Mouse (Mus musculus) lung, postnatal 0 days (tissue): ENCODE data around the gene Fnbp1l. TPM values are rescaled to one million over a fixed set of nuclear protein-coding genes. Genes with fewer than 3 reads are reported as not detected.

ENCODE experiments used
- ATAC-seq: fragments of 200-750 bp; cut with Nextera tagmentation; 2 replicates; pipeline ENCODE4 v1.8.0; 2017; ENCODE audit warnings: moderate library complexity
- DNase-seq: peaks from one replicate; pipeline ENCODE4 v3.0.0-alpha.2; 2016; ENCODE audit warnings: low spot score
- H3K27ac ChIP-seq: fragments of 300-500 bp; sonication (generic); 2 replicates; pipeline ENCODE4 v1.5.1; 2014; ENCODE audit warnings: antibody characterized with exemption, mild to moderate bottlenecking, low read length, mixed read lengths
- H3K27me3 ChIP-seq: fragments of 300-500 bp; sonication (generic); replicated peaks from 2 replicates; pipeline ENCODE4 v1.6.1; 2014; ENCODE audit warnings: low read length, mixed read lengths; ENCODE audit not compliant: insufficient read depth
- H3K36me3 ChIP-seq: fragments of 300-500 bp; sonication (generic); 2 replicates; pipeline ENCODE4 v1.6.1; 2014; ENCODE audit warnings: low read length, mixed read lengths; ENCODE audit not compliant: insufficient read depth
- H3K4me1 ChIP-seq: fragments of 300-500 bp; sonication (generic); 2 replicates; pipeline ENCODE4 v1.6.1; 2014; ENCODE audit warnings: antibody characterized with exemption, low read depth, low read length, mixed read lengths; ENCODE audit not compliant: insufficient read depth
- H3K4me2 ChIP-seq: fragments of 300-500 bp; sonication (generic); replicated peaks from 2 replicates; pipeline ENCODE4 v1.6.1; 2014; ENCODE audit warnings: low read depth, mild to moderate bottlenecking, low read length, moderate library complexity, mixed read lengths
- H3K4me3 ChIP-seq: fragments of 300-500 bp; sonication (generic); 2 replicates; pipeline ENCODE4 v1.5.1; 2014; ENCODE audit warnings: low read depth, low read length
- H3K9ac ChIP-seq: fragments of 300-500 bp; sonication (generic); replicated peaks from 2 replicates; pipeline ENCODE4 v1.6.1; 2014; ENCODE audit warnings: low read depth, mild to moderate bottlenecking
- H3K9me3 ChIP-seq: fragments of 300-500 bp; sonication (generic); 2 replicates; pipeline ENCODE4 v1.6.1; 2016; ENCODE audit warnings: low read length, mixed read lengths
- CTCF ChIP-seq: IDR thresholded peaks from 2 replicates; pipeline ENCODE4 v1.5.1; 2016; ENCODE audit warnings: antibody characterized with exemption, mild to moderate bottlenecking
- EP300 ChIP-seq: IDR thresholded peaks from 2 replicates; pipeline ENCODE4 v1.6.1; 2016; ENCODE audit warnings: antibody characterized with exemption, mild to moderate bottlenecking, control low read depth
- WGBS: fragments of 180-500 bp; shearing (Covaris S2); extraction: QIAGEN DNeasy Blood & Tissue Kit; methylation state at CpG from one replicate; pipeline ENCODE4 v1.1.7; 2014; 5-methylcytosine and 5-hydroxymethylcytosine counted together
- microRNA-seq: library from miRNA; unstranded; fragments of <30 nt; microRNA quantifications from one replicate; pipeline ENCODE4, GENCODE M21; 2016
- polyA plus RNA-seq: library from polyadenylated mRNA; unstranded; fragments of >200 nt; fragmentation: Nextera tagmentation; extraction: Ambion mirVana; gene quantifications from 2 replicates; pipeline ENCODE4 v1.2.1, GENCODE M21; 2015

Fnbp1l gene
- polyA plus RNA-seq, 1 experiment from 2014 or later: 32.3 TPM

DNA sequence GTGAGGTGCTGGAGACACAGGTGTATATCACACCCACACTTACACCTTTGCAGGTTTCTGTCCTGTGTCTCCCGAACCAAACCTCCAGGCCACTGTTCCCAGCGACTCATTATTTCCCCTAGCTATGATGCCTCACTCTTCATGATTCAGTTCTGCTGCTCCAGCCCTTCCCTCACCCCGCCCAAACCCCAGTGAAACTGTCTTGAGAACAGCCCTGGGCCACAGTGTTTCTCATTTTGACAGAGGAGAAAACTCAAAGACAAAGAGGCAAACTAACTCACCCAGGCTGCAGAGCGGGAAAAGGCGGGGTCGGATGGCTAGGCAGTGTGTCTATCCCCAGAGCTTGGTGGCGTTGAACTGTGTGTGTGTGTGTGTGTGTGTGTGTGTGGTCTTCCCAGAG lies 121.0 kb downstream of the Fnbp1l start:
- no peaks in the 10 kb centered on the region for H3K27me3 ChIP-seq
- no peak overlapping the region for H3K9ac ChIP-seq
- no peaks in the 10 kb centered on the region for H3K9me3 ChIP-seq
- H3K4me1 ChIP-seq: no peaks in the 10 kb centered on the region
- ATAC-seq (0 out of 2 replicates have a peak, but pooled peaks have one; percentile 10), DNase-seq (no peak)
- TF ChIP-seq CTCF: no peak
- TF ChIP-seq EP300: no peak
- no peaks in the 10 kb centered on the region for H3K36me3 ChIP-seq
- H3K27ac ChIP-seq: no peak overlapping the region
- no peak overlapping the region for H3K4me2 ChIP-seq
- H3K4me3 ChIP-seq: no peak overlapping the region
- WGBS: 91% methylated on average over 7 of the region's 7 CpGs

DNA sequence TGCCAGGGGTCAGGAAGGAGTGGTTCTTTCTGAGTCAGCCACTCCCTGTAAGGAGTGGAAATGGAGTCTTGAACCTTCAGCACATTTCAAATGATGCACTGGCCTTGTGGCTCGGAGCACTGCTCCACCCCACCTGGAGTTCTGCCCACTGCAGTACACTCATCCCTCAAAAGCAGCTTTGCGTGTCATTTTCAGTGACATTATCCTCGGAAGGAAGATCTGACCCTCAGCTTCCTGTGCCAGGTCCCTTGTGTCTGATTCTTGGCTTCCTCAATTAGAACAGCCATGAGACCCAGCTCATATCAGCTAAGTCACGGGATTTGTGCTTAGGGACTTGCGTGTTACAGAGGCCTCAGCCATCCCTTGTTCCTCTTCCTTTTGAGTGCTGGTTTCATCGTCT lies 121.6 kb downstream of the Fnbp1l start:
- Histone ChIP-seq H3K4me1 (no peaks in the 10 kb centered on the region), H3K4me3 (no peak overlapping the region), H3K9me3 (no peaks in the 10 kb centered on the region), H3K36me3 (no peaks in the 10 kb centered on the region), H3K4me2 (no peak overlapping the region), H3K27ac (no peak overlapping the region), H3K9ac (no peak overlapping the region), H3K27me3 (no peaks in the 10 kb centered on the region)
- TF ChIP-seq EP300: no peak
- TF ChIP-seq CTCF: no peak
- 62% methylated on average over 6 of the region's 6 CpGs for WGBS
- ATAC-seq (peak; percentile 37; the same call in 1 of the 2 replicates), DNase-seq (no peak)

DNA sequence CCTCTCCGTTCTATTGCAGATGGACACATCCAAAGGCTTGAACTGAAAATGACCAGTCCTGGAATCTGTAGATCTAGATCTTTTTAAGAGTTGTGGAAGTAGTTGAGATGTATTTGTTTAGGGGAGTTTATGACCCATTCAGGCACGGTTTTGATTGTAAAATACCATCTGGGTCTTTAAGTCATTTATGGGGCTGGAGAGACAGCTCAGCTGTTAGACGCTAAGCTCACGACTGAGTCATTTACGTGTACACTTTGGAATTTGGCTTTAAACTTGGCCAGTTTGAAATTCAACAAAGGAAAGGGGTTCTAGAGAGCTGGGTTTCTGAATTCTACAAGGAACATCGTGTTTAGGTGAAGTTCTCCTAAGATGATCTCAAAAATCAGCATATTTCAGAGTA lies 124.8 kb downstream of the Fnbp1l start:
- Histone ChIP-seq H3K27me3 (no peaks in the 10 kb centered on the region), H3K4me2 (no peak overlapping the region), H3K4me1 (no peaks in the 10 kb centered on the region), H3K9me3 (no peaks in the 10 kb centered on the region), H3K36me3 (no peaks in the 10 kb centered on the region), H3K9ac (no peak overlapping the region), H3K4me3 (no peak overlapping the region), H3K27ac (no peak overlapping the region)
- DNase-seq (no peak), ATAC-seq (no peak)
- WGBS: 61% methylated on average over 6 of the region's 6 CpGs
- no peak for TF ChIP-seq EP300
- TF ChIP-seq CTCF: no peak

DNA sequence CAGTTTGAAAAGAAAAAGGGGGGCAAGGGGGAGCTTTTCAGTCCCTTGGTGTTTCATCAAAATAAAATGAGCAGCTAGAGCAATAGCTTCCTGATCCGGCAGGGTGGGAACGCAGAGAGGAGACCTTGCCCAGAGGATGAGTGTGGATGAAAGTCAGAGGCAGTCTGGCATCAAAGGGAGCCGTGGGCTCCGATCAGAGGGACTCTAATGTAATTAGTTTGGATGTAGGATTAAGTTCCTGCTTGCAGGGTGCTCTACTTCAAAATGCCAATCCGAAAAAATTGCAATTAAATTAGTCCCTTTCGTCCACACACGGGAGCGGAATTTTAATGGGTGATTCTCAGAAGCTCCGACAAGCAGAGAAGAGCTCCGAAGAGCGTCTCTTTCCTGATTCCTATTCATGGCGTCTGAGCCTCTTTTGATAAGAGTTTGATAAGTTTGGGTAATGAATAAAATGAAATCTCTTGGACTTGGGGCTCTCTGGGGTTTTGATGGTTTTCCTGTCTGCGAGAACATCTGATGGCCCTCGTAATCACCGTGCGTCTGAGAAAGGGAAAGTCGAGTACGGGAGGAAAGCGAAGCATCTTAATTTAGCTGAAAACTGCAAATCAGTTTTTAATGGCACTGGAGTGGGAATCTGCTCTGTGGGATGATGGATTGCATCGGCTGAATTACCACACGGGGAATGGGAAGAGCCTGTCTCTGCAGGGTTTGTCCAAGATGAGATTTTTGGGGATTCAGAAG lies 126.5 kb downstream of the Fnbp1l start:
- H3K9me3 ChIP-seq: no peaks in the 10 kb centered on the region
- no peaks in the 10 kb centered on the region for H3K4me1 ChIP-seq
- no peak overlapping the region for H3K9ac ChIP-seq
- H3K36me3 ChIP-seq: no peaks in the 10 kb centered on the region
- WGBS: 72% methylated on average over 21 of the region's 21 CpGs
- H3K4me3 ChIP-seq: no peak overlapping the region
- H3K4me2 ChIP-seq: no peak overlapping the region
- DNase-seq (no peak), ATAC-seq (no peak)
- TF ChIP-seq CTCF: no peak
- no peak for TF ChIP-seq EP300
- no peak overlapping the region for H3K27ac ChIP-seq
- H3K27me3 ChIP-seq: no peaks in the 10 kb centered on the region

DNA sequence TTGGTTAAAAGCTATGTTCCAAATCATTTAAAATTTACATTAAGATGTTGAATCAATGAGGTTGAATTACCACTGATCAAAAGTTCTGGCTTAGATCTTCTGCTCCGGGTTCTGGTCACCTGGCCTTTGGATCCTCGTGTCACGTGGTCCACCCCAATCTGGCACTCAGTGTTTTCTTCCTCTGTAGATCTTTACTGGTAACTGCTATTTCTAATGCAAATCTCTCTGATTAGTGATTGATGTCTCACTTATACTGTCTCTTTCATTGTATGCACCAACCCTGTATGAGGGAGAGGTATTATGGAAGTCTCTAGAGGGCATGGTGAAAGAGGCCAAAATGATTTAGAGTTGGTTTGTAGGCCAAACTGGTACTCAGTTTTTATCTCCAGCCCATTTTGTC lies 127.5 kb downstream of the Fnbp1l start:
- 90% methylated on average over 3 of the region's 3 CpGs for WGBS

DNA sequence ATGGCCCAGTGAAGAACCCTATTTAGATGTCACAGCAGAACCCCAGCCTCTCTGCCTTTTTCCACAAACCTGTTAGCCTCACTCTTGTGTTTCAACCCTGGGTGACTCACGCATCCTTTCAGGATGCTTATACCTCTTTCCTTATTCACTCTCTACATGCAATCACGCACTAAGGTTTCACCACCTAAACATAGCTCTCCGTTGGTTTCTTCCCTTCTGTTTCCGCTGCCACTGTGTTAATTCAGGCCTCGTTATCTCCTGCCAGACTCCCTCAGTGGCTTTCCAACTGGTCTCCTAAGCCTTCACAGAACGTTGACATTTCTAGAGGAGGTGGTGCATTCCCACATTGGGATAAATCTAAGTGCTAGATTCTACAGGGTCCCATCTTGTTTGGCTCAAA lies 128.9 kb downstream of the Fnbp1l start:
- ATAC-seq: no peak
- H3K9ac ChIP-seq: no peak overlapping the region
- TF ChIP-seq EP300 (no peak), CTCF (no peak)
- no peak overlapping the region for H3K4me2 ChIP-seq
- H3K9me3 ChIP-seq: no peaks in the 10 kb centered on the region
- no peak for DNase-seq
- H3K4me1 ChIP-seq: no peaks in the 10 kb centered on the region
- H3K27me3 ChIP-seq: no peaks in the 10 kb centered on the region
- 77% methylated on average over 6 of the region's 6 CpGs for WGBS
- no peak overlapping the region for H3K4me3 ChIP-seq
- H3K27ac ChIP-seq: no peak overlapping the region
- H3K36me3 ChIP-seq: no peaks in the 10 kb centered on the region

More for the DNA sequence above, 127.5 kb downstream of the Fnbp1l start:
- H3K36me3 ChIP-seq: no peaks in the 10 kb centered on the region
- H3K4me3 ChIP-seq: no peak overlapping the region
- no peak for DNase-seq
- TF ChIP-seq CTCF (no peak), EP300 (no peak)
- no peak overlapping the region for H3K4me2 ChIP-seq
- no peaks in the 10 kb centered on the region for H3K27me3 ChIP-seq
- no peaks in the 10 kb centered on the region for H3K9me3 ChIP-seq
- ATAC-seq: no peak
- H3K9ac ChIP-seq: no peak overlapping the region
- no peak overlapping the region for H3K27ac ChIP-seq
- H3K4me1 ChIP-seq: no peaks in the 10 kb centered on the region

Small RNA genes lying within 50 kb of the gene (microRNA-seq; reads per million reads assigned to microRNA genes)
- gene Mir7657: not detected

Other genes with a start within 250 kb of the Fnbp1l start
- gene Pde5a, start 109.2 kb upstream of the Fnbp1l start, polyA plus RNA-seq: 16.6 and 22.7 TPM in 2 replicates